Mouse (Mus musculus) naive thymus-derived CD4-positive, alpha-beta T cell, adult 5 months (primary cell): ENCODE measurements around the gene Olfr1150-ps1. TPM values are rescaled to one million over a fixed set of nuclear protein-coding genes. Genes with fewer than 3 reads are reported as not detected.

Source experiments
- polyA plus RNA-seq: library from polyadenylated mRNA; unstranded; fragments of 100-300 nt; shearing (Covaris generic); gene quantifications from one replicate; pipeline ENCODE4 v1.2.1, GENCODE M21; 2017

The Olfr1150-ps1 gene
- polyA plus RNA-seq = not detected

GRCm38 (mm10) chr2:87843693-87844092 lies at the start of gene Olfr1150-ps1:
Gene Olfr1150-ps1 (plus strand): TSS chr2:87843993.

DNA sequence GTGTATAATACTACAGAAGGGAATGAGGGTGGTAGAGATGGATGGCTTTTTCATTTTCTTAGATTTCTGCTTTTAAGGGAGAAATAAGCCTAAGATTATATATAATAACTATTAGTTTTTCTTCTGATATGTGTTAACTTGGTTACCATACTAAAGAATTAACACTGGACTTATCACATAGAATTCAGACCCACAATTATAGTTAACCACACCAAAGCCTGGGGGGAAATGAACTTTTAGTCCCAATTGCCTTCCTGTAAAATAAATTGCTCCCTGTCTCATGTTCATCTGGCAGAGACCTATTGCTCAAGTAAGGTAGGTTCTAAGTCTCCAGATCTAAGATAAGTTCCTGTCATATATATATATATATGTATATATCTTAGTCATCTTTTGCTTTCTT lies 43.5 kb upstream of the Olfr1150-ps1 start, which contains the start of gene Olfr1143:
Gene Olfr1143 (plus strand): TSS at position 301 of the 400 bp plus-strand sequence.

DNA sequence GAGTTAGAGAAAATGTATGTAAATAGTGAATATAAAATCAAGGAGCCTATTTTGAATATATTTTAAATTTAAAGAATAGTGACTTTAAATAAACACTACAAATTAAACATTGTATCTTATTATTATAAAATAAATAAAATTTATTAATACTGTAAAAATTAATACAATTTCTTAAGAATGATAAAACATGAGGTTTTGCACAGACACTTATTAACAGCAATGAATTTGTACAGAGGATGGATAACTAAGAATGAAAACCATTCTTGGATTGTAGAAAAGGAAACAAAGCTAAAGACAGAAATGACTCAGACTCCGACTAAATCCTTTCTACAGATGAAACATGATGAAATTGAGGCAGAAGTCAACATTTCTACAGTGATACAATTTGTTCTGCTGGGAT lies 34.3 kb upstream of the Olfr1150-ps1 start, which contains the start of gene Olfr1145:
Gene Olfr1145 (plus strand): TSS at position 301 of the 400 bp plus-strand sequence.

DNA sequence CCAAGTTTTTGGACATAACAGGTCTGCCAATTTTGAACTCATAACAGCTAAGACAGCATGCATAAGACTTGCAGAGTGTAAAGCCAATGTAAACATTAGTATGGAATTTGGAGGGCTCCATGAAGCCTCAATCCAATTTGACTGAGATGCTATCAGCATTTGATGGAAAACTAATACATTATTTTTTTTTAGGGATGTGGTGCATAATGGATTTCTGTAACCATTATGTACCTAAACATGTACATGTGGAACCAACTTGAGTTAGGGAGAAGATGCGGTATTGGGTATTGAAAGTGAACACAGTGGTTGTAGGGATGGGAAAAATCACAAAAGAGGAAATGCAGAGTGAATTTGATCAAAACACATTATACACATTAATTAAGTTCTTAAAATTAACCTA lies 13.6 kb upstream of the Olfr1150-ps1 start, which contains the start of gene Olfr1148:
Gene Olfr1148 (plus strand): TSS at position 301 of the 400 bp plus-strand sequence.

DNA sequence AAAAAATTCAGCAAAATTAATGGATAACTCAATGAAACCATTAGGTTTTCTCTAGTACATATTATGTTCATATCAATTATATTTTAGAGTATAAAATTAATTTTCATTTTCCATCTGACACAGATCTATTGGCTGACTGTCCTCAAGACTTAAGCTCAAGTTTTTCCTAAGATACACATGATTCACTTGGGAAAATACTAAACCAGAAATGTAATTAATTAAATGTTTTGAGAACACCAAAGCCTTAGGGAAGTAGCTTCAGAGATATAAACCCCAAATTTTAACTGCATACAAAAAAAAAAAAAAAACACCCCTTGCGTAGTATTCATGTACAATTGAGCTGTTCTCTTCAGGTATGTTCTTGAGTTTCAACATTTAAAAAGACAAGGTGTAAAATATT lies 11.8 kb downstream of the Olfr1150-ps1 start, which contains the start of gene Olfr1151:
Gene Olfr1151 (plus strand): TSS at position 301 of the 400 bp plus-strand sequence.

GRCm38 (mm10) chr2:87866192-87866591 lies 22.4 kb downstream of the Olfr1150-ps1 start, which contains the start of gene Olfr1152:
Gene Olfr1152 (plus strand): TSS chr2:87866492.

GRCm38 (mm10) chr2:87894662-87895061 lies 50.9 kb downstream of the Olfr1150-ps1 start, which contains the start of gene Olfr1153:
Gene Olfr1153 (plus strand): TSS chr2:87894962.

Other genes starting within 250 kb of the Olfr1150-ps1 start
- not detected for gene Olfr1130, start 237.8 kb upstream of the Olfr1150-ps1 start, polyA plus RNA-seq
- not detected for gene Olfr1131, start 216.9 kb upstream of the Olfr1150-ps1 start, polyA plus RNA-seq
- gene Olfr1132, start 206.5 kb upstream of the Olfr1150-ps1 start, polyA plus RNA-seq = not detected
- gene Olfr1133, start 196.6 kb upstream of the Olfr1150-ps1 start, polyA plus RNA-seq = not detected
- not detected for gene Olfr1134, start 185.5 kb upstream of the Olfr1150-ps1 start, polyA plus RNA-seq
- gene Olfr1135, start 170.3 kb upstream of the Olfr1150-ps1 start, polyA plus RNA-seq = not detected
- not detected for gene Olfr1136, start 150.0 kb upstream of the Olfr1150-ps1 start, polyA plus RNA-seq
- gene Olfr1137, start 130.8 kb upstream of the Olfr1150-ps1 start, polyA plus RNA-seq = not detected
- not detected for gene Olfr1138, start 104.0 kb upstream of the Olfr1150-ps1 start, polyA plus RNA-seq
- gene Olfr1140, start 100.2 kb upstream of the Olfr1150-ps1 start, polyA plus RNA-seq = not detected
- gene Olfr1141, start 90.0 kb upstream of the Olfr1150-ps1 start, polyA plus RNA-seq = not detected
- gene Olfr152, start 64.5 kb upstream of the Olfr1150-ps1 start, polyA plus RNA-seq = not detected
- gene Olfr1143, start 43.4 kb upstream of the Olfr1150-ps1 start, polyA plus RNA-seq = not detected
- not detected for gene Olfr1145, start 34.2 kb upstream of the Olfr1150-ps1 start, polyA plus RNA-seq
- not detected for gene Olfr1148, start 13.5 kb upstream of the Olfr1150-ps1 start, polyA plus RNA-seq
- gene Olfr1151, start 11.9 kb downstream of the Olfr1150-ps1 start, polyA plus RNA-seq = 0.39 TPM
- gene Olfr1152, start 22.5 kb downstream of the Olfr1150-ps1 start, polyA plus RNA-seq = 0.07 TPM
- gene Olfr1153, start 51.0 kb downstream of the Olfr1150-ps1 start, polyA plus RNA-seq = not detected
- not detected for gene Olfr1154, start 61.2 kb downstream of the Olfr1150-ps1 start, polyA plus RNA-seq
- gene Olfr1155, start 101.1 kb downstream of the Olfr1150-ps1 start, polyA plus RNA-seq = not detected
- 0.17 TPM for gene Olfr1156, start 109.1 kb downstream of the Olfr1150-ps1 start, polyA plus RNA-seq
- gene Olfr1157, start 124.3 kb downstream of the Olfr1150-ps1 start, polyA plus RNA-seq = not detected
- not detected for gene Olfr74, start 130.7 kb downstream of the Olfr1150-ps1 start, polyA plus RNA-seq
- gene Olfr1158, start 146.1 kb downstream of the Olfr1150-ps1 start, polyA plus RNA-seq = not detected
- 0.05 TPM for gene Olfr1160, start 164.3 kb downstream of the Olfr1150-ps1 start, polyA plus RNA-seq
- gene Olfr1161, start 178.8 kb downstream of the Olfr1150-ps1 start, polyA plus RNA-seq = not detected
- gene Olfr73, start 193.7 kb downstream of the Olfr1150-ps1 start, polyA plus RNA-seq = not detected
- not detected for gene Olfr1162, start 207.1 kb downstream of the Olfr1150-ps1 start, polyA plus RNA-seq
- not detected for gene Olfr1163, start 227.8 kb downstream of the Olfr1150-ps1 start, polyA plus RNA-seq
- gene Olfr1164, start 250.0 kb downstream of the Olfr1150-ps1 start, polyA plus RNA-seq = not detected